Mouse (Mus musculus) ES-E14 (cell line): ENCODE measurements around the gene Sema3b. TPM values are rescaled to one million over a fixed set of nuclear protein-coding genes. Genes with fewer than 3 reads are reported as not detected.

Source experiments
- DNase-seq: peaks from one replicate; pipeline ENCODE4 v3.0.0-alpha.2; 2013; ENCODE audit warnings: low read depth, low spot score
- H3K27ac ChIP-seq: 2 replicates; pipeline ENCODE4 v1.5.1; 2012; ENCODE audit warnings: low read depth, mild to moderate bottlenecking, low read length, moderate library complexity, mixed read lengths; ENCODE audit not compliant: poor library complexity, insufficient read depth, severe bottlenecking
- H3K36me3 ChIP-seq: 2 replicates; pipeline ENCODE4 v1.6.1; 2012; ENCODE audit warnings: mild to moderate bottlenecking, low read length, moderate library complexity, mixed read lengths; ENCODE audit not compliant: control insufficient read depth, poor library complexity, insufficient read depth, severe bottlenecking
- H3K4me1 ChIP-seq, 2 experiments: fragments of 150-350 bp in 1 of 2; sonication (generic) in 1 of 2; 2 replicates each; pipeline ENCODE4 v1.6.1; 2012; ENCODE audit warnings: low read length in 2 of 2, mild to moderate bottlenecking in 1 of 2, mixed read lengths in 1 of 2; ENCODE audit not compliant: control insufficient read depth in 2 of 2, insufficient read depth in 2 of 2, poor library complexity in 1 of 2
- H3K4me3 ChIP-seq, 2 experiments: fragments of 150-350 bp in 1 of 2; sonication (generic) in 1 of 2; 2 replicates each; pipeline ENCODE4 v1.5.1; 2012; ENCODE audit warnings: low read length in 2 of 2, low read depth in 1 of 2, mild to moderate bottlenecking in 1 of 2, mixed read lengths in 1 of 2; ENCODE audit not compliant: insufficient read depth in 1 of 2, poor library complexity in 1 of 2, severe bottlenecking in 1 of 2
- H3K9ac ChIP-seq: 2 replicates; pipeline ENCODE4 v1.6.1; 2012; ENCODE audit warnings: low read depth, mild to moderate bottlenecking, low read length, mixed read lengths; ENCODE audit not compliant: poor library complexity, insufficient read depth, severe bottlenecking
- H3K9me3 ChIP-seq: fragments of 150-350 bp; sonication (generic); 2 replicates; pipeline ENCODE4 v1.6.1; 2012; ENCODE audit warnings: low read depth, mild to moderate bottlenecking, low read length; ENCODE audit not compliant: control insufficient read depth, insufficient read depth
- CHD2 ChIP-seq: IDR thresholded peaks from 2 replicates; pipeline ENCODE4 v1.6.1; 2014; ENCODE audit warnings: mild to moderate bottlenecking, low read depth, low read length, inconsistent platforms
- HCFC1 ChIP-seq: IDR thresholded peaks from 2 replicates; pipeline ENCODE4 v1.6.1; 2012; ENCODE audit warnings: low read length, inconsistent platforms, borderline replicate concordance; ENCODE audit not compliant: insufficient read depth
- MAFK ChIP-seq: IDR thresholded peaks from 2 replicates; pipeline ENCODE4 v1.6.1; 2014; ENCODE audit warnings: mild to moderate bottlenecking, low read depth, low read length, inconsistent platforms; ENCODE audit not compliant: insufficient read depth
- ZC3H11A ChIP-seq: IDR thresholded peaks from 2 replicates; pipeline ENCODE4 v1.6.1; 2012; ENCODE audit warnings: low read depth, mild to moderate bottlenecking, inconsistent platforms, low read length, borderline replicate concordance
- ZNF384 ChIP-seq: IDR thresholded peaks from 2 replicates; pipeline ENCODE4 v1.6.1; 2012; ENCODE audit warnings: low read depth, low read length, inconsistent platforms
- in situ Hi-C, 2 experiments: fragments of 600-800 bp; cut with MboI; formaldehyde crosslinking; loops; one replicate each; pipeline ENCODE4 v1.15.1; 2025; ENCODE audit warnings: low sequenced_read_pairs in 2 of 2, inconsistent platforms in 1 of 2; ENCODE audit not compliant: unreplicated experiment in 2 of 2
- total RNA-seq: library from RNA; depleted of rRNA; stranded (reverse); fragments of 300-350 nt; gene quantifications from 2 replicates; pipeline ENCODE4 v1.2.3, GENCODE M21; 2012

Sema3b gene
- total RNA-seq, 1 experiment = 7.4 TPM

DNA sequence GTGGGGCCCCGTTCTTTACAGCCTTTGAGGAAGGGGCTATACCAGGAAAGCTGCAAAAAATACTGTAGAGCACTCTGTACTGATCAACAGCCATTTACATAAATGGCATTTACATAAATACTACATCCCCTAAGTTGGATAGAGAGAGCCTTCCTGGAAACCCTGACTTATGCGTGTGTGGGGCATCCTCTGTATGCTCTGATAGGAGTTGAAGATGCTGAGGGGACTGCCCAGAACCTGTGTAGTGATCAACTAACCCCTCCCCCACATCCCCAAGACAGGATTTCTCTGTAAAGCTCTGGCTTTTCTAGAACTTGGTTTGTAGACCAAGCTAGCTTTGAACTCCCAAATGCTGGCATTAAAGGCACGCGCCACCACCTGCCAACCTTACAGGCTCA, 403 bp upstream of the Sema3b start:
- Histone ChIP-seq H3K4me3 (no peak overlapping the region), H3K9ac (no peak overlapping the region), H3K4me1 (peaks cover 6 to 48% of the 10 kb centered on the region in 2 experiments; a peak in 3 of 4 replicates), H3K36me3 (no peaks in the 10 kb centered on the region), H3K27ac (no peak overlapping the region), H3K9me3 (no peaks in the 10 kb centered on the region)
- DNase-seq = no peak
- in situ Hi-C loops = no loop called here
- TF ChIP-seq CHD2 (no peak), HCFC1 (no peak), ZC3H11A (no peak), MAFK (no peak), ZNF384 (no peak)

DNA sequence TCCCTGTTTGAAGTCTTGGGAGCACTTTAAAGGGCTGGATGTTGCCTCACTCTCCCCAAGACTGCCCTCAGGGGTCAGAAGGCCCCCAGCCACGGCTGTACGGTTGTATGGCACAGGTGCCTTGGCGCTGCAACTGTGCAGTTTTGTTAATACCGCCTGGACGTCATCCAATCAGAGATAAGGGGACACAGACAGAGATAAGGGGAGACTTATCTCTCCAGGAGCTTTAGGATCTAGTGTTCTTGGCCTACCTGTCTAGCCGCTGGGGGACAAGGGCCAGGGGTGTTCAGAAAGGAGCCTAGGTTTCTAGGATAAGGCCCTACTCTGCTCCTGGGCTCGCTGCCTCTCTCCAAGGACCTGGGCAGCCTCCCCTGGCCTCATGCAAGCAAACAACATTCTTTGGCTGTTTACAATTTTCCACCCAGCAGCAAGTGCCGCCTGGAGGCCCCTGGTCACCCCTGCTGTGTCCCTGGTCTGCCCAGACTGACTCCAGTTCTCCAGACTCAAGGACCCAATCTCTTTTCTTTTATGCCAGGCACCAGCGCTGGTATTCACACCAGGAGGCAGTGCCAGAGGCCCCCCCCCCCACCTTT, 1.3 kb downstream of the Sema3b start:
- Histone ChIP-seq H3K9ac (no peak overlapping the region), H3K9me3 (no peaks in the 10 kb centered on the region), H3K4me1 (peaks cover 6 to 51% of the 10 kb centered on the region in 2 experiments; a peak in 3 of 4 replicates), H3K36me3 (no peaks in the 10 kb centered on the region), H3K4me3 (no peak overlapping the region), H3K27ac (no peak overlapping the region)
- no peak for DNase-seq
- TF ChIP-seq ZNF384 (no peak), ZC3H11A (no peak), MAFK (no peak), CHD2 (no peak), HCFC1 (no peak)
- in situ Hi-C loops = no loop called here

GRCm38 (mm10) chr9:107607036-107607435, 2.0 kb downstream of the Sema3b start:
- no peak overlapping the region for H3K27ac ChIP-seq
- H3K9ac ChIP-seq = no peak overlapping the region
- in situ Hi-C loops = no loop called here

GRCm38 (mm10) chr9:107606591-107606990, 2.4 kb downstream of the Sema3b start:
- no peak for DNase-seq
- no peaks in the 10 kb centered on the region for H3K36me3 ChIP-seq
- in situ Hi-C loops = no loop called here
- no peak for TF ChIP-seq CHD2
- TF ChIP-seq ZC3H11A = no peak
- TF ChIP-seq MAFK = no peak
- no peak for TF ChIP-seq ZNF384
- TF ChIP-seq HCFC1 = no peak
- no peak overlapping the region for H3K27ac ChIP-seq
- peaks cover 7 to 46% of the 10 kb centered on the region in 2 experiments; a peak in 3 of 4 replicates for H3K4me1 ChIP-seq
- H3K9ac ChIP-seq = no peak overlapping the region
- H3K4me3 ChIP-seq = no peak overlapping the region
- H3K9me3 ChIP-seq = no peaks in the 10 kb centered on the region

More at GRCm38 (mm10) chr9:107607036-107607435, 2.0 kb downstream of the Sema3b start:
- no peaks in the 10 kb centered on the region for H3K9me3 ChIP-seq
- H3K36me3 ChIP-seq = no peaks in the 10 kb centered on the region
- DNase-seq = no peak
- H3K4me1 ChIP-seq = peaks cover 6 to 50% of the 10 kb centered on the region in 2 experiments; a peak in 3 of 4 replicates
- no peak for TF ChIP-seq HCFC1
- TF ChIP-seq CHD2 = no peak
- no peak for TF ChIP-seq ZC3H11A
- TF ChIP-seq ZNF384 = no peak
- no peak for TF ChIP-seq MAFK
- no peak overlapping the region for H3K4me3 ChIP-seq
